Mouse (Mus musculus): ENCODE results near the gene Erc2. TPM values are rescaled to one million over a fixed set of nuclear protein-coding genes. Genes with fewer than 3 reads are reported as not detected.

Gene Erc2
- polyA plus RNA-seq, 1 experiment = 0.10 TPM

- TF ChIP-seq GATA1 (IDR thresholded peaks at IDR 0.05; ENCODE audit: borderline replicate concordance, low read length) (no peak), FLI1 (IDR thresholded peaks at IDR 0.05; ENCODE audit: low read length) (no peak)
- H3K9me3 ChIP-seq = peaks cover 34% of the 10 kb centered on the region
- peak overlapping the region; percentile 18 for H3K4me3 ChIP-seq (replicated peaks)
Observed at GRCm38 (mm10) chr14:28522611-28523010, 900.4 kb downstream of the Erc2 start.

GRCm38 (mm10) chr14:28525566-28525965 is 903.3 kb downstream of the Erc2 start:
- H3K36me3 ChIP-seq (replicated peaks; ENCODE audit: low read length) = no peaks in the 10 kb centered on the region
- H3K9me3 ChIP-seq = peaks cover 17% of the 10 kb centered on the region
- no peak for TF ChIP-seq GATA1 (IDR thresholded peaks at IDR 0.05; ENCODE audit: borderline replicate concordance, low read length)
- TF ChIP-seq FLI1 (IDR thresholded peaks at IDR 0.05; ENCODE audit: low read length) = no peak
- no peak overlapping the region for H3K4me3 ChIP-seq (replicated peaks)
- H3K4me1 ChIP-seq = no peaks in the 10 kb centered on the region
- H3K27me3 ChIP-seq (replicated peaks) = peaks cover 2% of the 10 kb centered on the region

More at GRCm38 (mm10) chr14:28522611-28523010, 900.4 kb downstream of the Erc2 start:
- no peaks in the 10 kb centered on the region for H3K36me3 ChIP-seq (replicated peaks; ENCODE audit: low read length)
- peaks cover 2% of the 10 kb centered on the region for H3K27me3 ChIP-seq (replicated peaks)
- no peaks in the 10 kb centered on the region for H3K4me1 ChIP-seq

Other genes starting within 250 kb of the Erc2 start
- gene Fam208a, start 193.6 kb upstream of the Erc2 start, polyA plus RNA-seq (2012; ENCODE audit: insufficient read depth, low replicate concordance) = 0.35 and 0.40 TPM in 2 replicates
- gene Ccdc66, start 114.0 kb upstream of the Erc2 start, polyA plus RNA-seq (2012; ENCODE audit: insufficient read depth, low replicate concordance) = 0.18 TPM in 1 of 2 replicates, not detected in the other